Mouse (Mus musculus) stomach, embryonic 14.5 days (tissue): Measurements from ENCODE around the gene Dagla. TPM values are rescaled to one million over a fixed set of nuclear protein-coding genes. Genes with fewer than 3 reads are reported as not detected.

ENCODE experiments used
- ATAC-seq: fragments of 200-750 bp; cut with Nextera tagmentation; 2 replicates; pipeline ENCODE4 v1.8.0; 2017; ENCODE audit warnings: low read depth, moderate TSS enrichment; ENCODE audit not compliant: insufficient number of reproducible peaks, insufficient read depth, low FRiP score
- H3K27ac ChIP-seq: fragments of 300-500 bp; sonication (generic); 2 replicates; pipeline ENCODE4 v1.5.1; 2014; ENCODE audit warnings: mild to moderate bottlenecking, low read length, moderate library complexity, mixed read lengths
- H3K27me3 ChIP-seq: fragments of 300-500 bp; sonication (generic); 2 replicates; pipeline ENCODE4 v1.6.1; 2014; ENCODE audit warnings: low read length, control low read depth, mixed read lengths; ENCODE audit not compliant: control insufficient read depth, insufficient read depth
- H3K36me3 ChIP-seq: fragments of 300-500 bp; sonication (generic); 2 replicates; pipeline ENCODE4 v1.6.1; 2014; ENCODE audit warnings: mild to moderate bottlenecking, control low read depth, low read length, moderate library complexity, mixed read lengths; ENCODE audit not compliant: control insufficient read depth, insufficient read depth
- H3K4me1 ChIP-seq: fragments of 300-500 bp; sonication (generic); 2 replicates; pipeline ENCODE4 v1.6.1; 2014; ENCODE audit warnings: low read length, control low read depth, mixed read lengths; ENCODE audit not compliant: control insufficient read depth, insufficient read depth
- H3K4me2 ChIP-seq: fragments of 300-500 bp; sonication (generic); replicated peaks from 2 replicates; pipeline ENCODE4 v1.6.1; 2014; ENCODE audit warnings: low read depth, low read length, control low read depth
- H3K4me3 ChIP-seq: fragments of 300-500 bp; sonication (generic); 2 replicates; pipeline ENCODE4 v1.5.1; 2014; ENCODE audit warnings: low read depth, low read length, control low read depth
- H3K9ac ChIP-seq: fragments of 300-500 bp; sonication (generic); replicated peaks from 2 replicates; pipeline ENCODE4 v1.6.1; 2014; ENCODE audit warnings: low read depth, mild to moderate bottlenecking, control low read depth, low read length, moderate library complexity, mixed read lengths
- H3K9me3 ChIP-seq: fragments of 300-500 bp; sonication (generic); 2 replicates; pipeline ENCODE4 v1.6.1; 2016; ENCODE audit warnings: low read depth, low read length, control low read depth; ENCODE audit not compliant: control insufficient read depth
- WGBS: fragments of 180-500 bp; shearing (Covaris S2); extraction: QIAGEN DNeasy Blood & Tissue Kit; methylation state at CpG from one replicate; pipeline ENCODE4 v1.1.7; 2014; 5-methylcytosine and 5-hydroxymethylcytosine counted together
- polyA plus RNA-seq: library from polyadenylated mRNA; unstranded; fragments of >200 nt; fragmentation: Nextera tagmentation; extraction: Ambion mirVana; gene quantifications from 2 replicates; pipeline ENCODE4 v1.2.1, GENCODE M21; 2014

Dagla gene
- polyA plus RNA-seq, 1 experiment from 2014 or later: 2.9 TPM

- Histone ChIP-seq H3K4me2 (no peak overlapping the region), H3K27ac (no peak overlapping the region), H3K9me3 (no peaks in the 10 kb centered on the region), H3K36me3 (no peaks in the 10 kb centered on the region), H3K4me3 (no peak overlapping the region), H3K4me1 (peaks cover 5% of the 10 kb centered on the region; the same call in 1 of the 2 replicates), H3K27me3 (no peaks in the 10 kb centered on the region), H3K9ac (no peak overlapping the region)
- ATAC-seq: peak; percentile 49; the same call in 1 of the 2 replicates
- WGBS: 20% methylated on average over 9 of the region's 9 CpGs
These were observed 18.7 kb upstream of the Dagla start for GRCm38 (mm10) chr19:10323362-10323837.

GRCm38 (mm10) chr19:10317795-10318194, 13.1 kb upstream of the Dagla start:
- H3K9me3 ChIP-seq: no peaks in the 10 kb centered on the region
- H3K27me3 ChIP-seq: no peaks in the 10 kb centered on the region
- no peaks in the 10 kb centered on the region for H3K4me1 ChIP-seq
- H3K9ac ChIP-seq: no peak overlapping the region
- WGBS: 59% methylated on average over 4 of the region's 4 CpGs
- H3K4me3 ChIP-seq: no peak overlapping the region
- no peaks in the 10 kb centered on the region for H3K36me3 ChIP-seq
- ATAC-seq: no peak
- no peak overlapping the region for H3K4me2 ChIP-seq
- H3K27ac ChIP-seq: no peak overlapping the region

GRCm38 (mm10) chr19:10317358-10317757, 12.7 kb upstream of the Dagla start:
- Histone ChIP-seq H3K4me2 (no peak overlapping the region), H3K36me3 (no peaks in the 10 kb centered on the region), H3K27me3 (no peaks in the 10 kb centered on the region), H3K9me3 (no peaks in the 10 kb centered on the region), H3K9ac (no peak overlapping the region), H3K27ac (no peak overlapping the region), H3K4me1 (no peaks in the 10 kb centered on the region), H3K4me3 (no peak overlapping the region)
- no peak for ATAC-seq
- 85% methylated on average over 2 of the region's 2 CpGs for WGBS

- Histone ChIP-seq H3K27me3 (no peaks in the 10 kb centered on the region), H3K9ac (no peak overlapping the region), H3K4me1 (no peaks in the 10 kb centered on the region), H3K4me3 (no peak overlapping the region), H3K27ac (no peak overlapping the region), H3K9me3 (no peaks in the 10 kb centered on the region), H3K36me3 (no peaks in the 10 kb centered on the region), H3K4me2 (no peak overlapping the region)
- no peak for ATAC-seq
- WGBS: 56% methylated on average over 4 of the region's 4 CpGs
These were observed 12.3 kb upstream of the Dagla start for GRCm38 (mm10) chr19:10316956-10317355.

- WGBS: 70% methylated on average over 8 of the region's 8 CpGs
- no peaks in the 10 kb centered on the region for H3K27me3 ChIP-seq
- no peaks in the 10 kb centered on the region for H3K36me3 ChIP-seq
- no peak overlapping the region for H3K9ac ChIP-seq
- 0 out of 2 replicates have a peak, but pooled peaks cover 7% of the 10 kb centered on the region for H3K4me1 ChIP-seq
- no peak overlapping the region for H3K4me2 ChIP-seq
- no peaks in the 10 kb centered on the region for H3K9me3 ChIP-seq
- no peak overlapping the region for H3K27ac ChIP-seq
- ATAC-seq: no peak
- H3K4me3 ChIP-seq: no peak overlapping the region
These were observed 7.4 kb upstream of the Dagla start for GRCm38 (mm10) chr19:10312072-10312471.

- peaks cover 13% of the 10 kb centered on the region for H3K4me1 ChIP-seq
- ATAC-seq: no peak
- no peaks in the 10 kb centered on the region for H3K36me3 ChIP-seq
- no peaks in the 10 kb centered on the region for H3K9me3 ChIP-seq
- WGBS: 52% methylated on average over 2 of the region's 2 CpGs
- no peak overlapping the region for H3K9ac ChIP-seq
- no peak overlapping the region for H3K27ac ChIP-seq
- H3K4me3 ChIP-seq: no peak overlapping the region
- no peak overlapping the region for H3K4me2 ChIP-seq
- no peaks in the 10 kb centered on the region for H3K27me3 ChIP-seq
These were observed 4.3 kb upstream of the Dagla start for GRCm38 (mm10) chr19:10308990-10309389.

- Histone ChIP-seq H3K4me2 (no peak overlapping the region), H3K4me1 (peaks cover 18% of the 10 kb centered on the region), H3K9me3 (no peaks in the 10 kb centered on the region), H3K27me3 (no peaks in the 10 kb centered on the region), H3K36me3 (no peaks in the 10 kb centered on the region), H3K9ac (no peak overlapping the region), H3K4me3 (no peak overlapping the region), H3K27ac (no peak overlapping the region)
- ATAC-seq: no peak
- WGBS: 35% methylated on average over 6 of the region's 6 CpGs
These were observed 3.3 kb upstream of the Dagla start for GRCm38 (mm10) chr19:10307941-10308340.

- no peak for ATAC-seq
- WGBS: 85% methylated on average over 5 of the region's 5 CpGs
- no peak overlapping the region for H3K27ac ChIP-seq
These were observed 2.7 kb upstream of the Dagla start for GRCm38 (mm10) chr19:10307351-10307750.

GRCm38 (mm10) chr19:10306521-10307243, 2.0 kb upstream of the Dagla start:
- peaks cover 18% of the 10 kb centered on the region for H3K4me1 ChIP-seq
- 89% methylated on average over 5 of the region's 5 CpGs for WGBS
- H3K4me2 ChIP-seq: no peak overlapping the region

More at GRCm38 (mm10) chr19:10307351-10307750, 2.7 kb upstream of the Dagla start:
- no peaks in the 10 kb centered on the region for H3K27me3 ChIP-seq
- no peaks in the 10 kb centered on the region for H3K9me3 ChIP-seq
- peaks cover 18% of the 10 kb centered on the region for H3K4me1 ChIP-seq
- no peak overlapping the region for H3K4me3 ChIP-seq
- H3K9ac ChIP-seq: no peak overlapping the region
- no peak overlapping the region for H3K4me2 ChIP-seq
- H3K36me3 ChIP-seq: no peaks in the 10 kb centered on the region

More at GRCm38 (mm10) chr19:10306521-10307243, 2.0 kb upstream of the Dagla start:
- Histone ChIP-seq H3K4me3 (no peak overlapping the region), H3K9me3 (no peaks in the 10 kb centered on the region), H3K36me3 (no peaks in the 10 kb centered on the region), H3K27ac (no peak overlapping the region), H3K9ac (no peak overlapping the region), H3K27me3 (no peaks in the 10 kb centered on the region)
- no peak for ATAC-seq
